Mouse (Mus musculus) cortical plate, adult 2 months (tissue): ENCODE data around the gene Dleu7.

Experiments
- CTCF ChIP-seq: fragments of 200-500 bp; IDR thresholded peaks from 2 replicates; pipeline ENCODE4 v1.5.1; 2011; ENCODE audit warnings: mild to moderate bottlenecking, control low read depth, low read length; ENCODE audit not compliant: insufficient read depth; ENCODE audit errors: extremely low read depth
- POLR2A ChIP-seq: fragments of 200-500 bp; IDR thresholded peaks from 2 replicates; pipeline ENCODE4 v1.6.1; 2011; ENCODE audit warnings: mild to moderate bottlenecking, low read length, control low read depth; ENCODE audit not compliant: insufficient read depth; ENCODE audit errors: extremely low read depth

- no peak for TF ChIP-seq POLR2A
- TF ChIP-seq CTCF, result no peak
Measured at GRCm38 (mm10) chr14:62322581-62323344, 29.9 kb upstream of the Dleu7 start.
